Mouse (Mus musculus) embryonic fibroblast, embryonic 13.5 days (primary cell): ENCODE measurements at regions not wholly inside any gene's neighbourhood (a gene's known extent, or its start where the extent isn't known, plus 50 kb on each side); places are given as distances from the start of the nearest gene placed in this dataset.

Experiments used
- CTCF ChIP-seq: IDR thresholded peaks from 2 replicates; pipeline ENCODE4 v1.5.1; 2011; ENCODE audit warnings: mild to moderate bottlenecking, control low read depth, low read length, moderate library complexity, borderline replicate concordance; ENCODE audit not compliant: insufficient read depth
- POLR2A ChIP-seq: IDR thresholded peaks from 2 replicates; pipeline ENCODE4 v1.6.1; 2011; ENCODE audit warnings: low read depth, mild to moderate bottlenecking, control low read depth, low read length, moderate library complexity

DNA sequence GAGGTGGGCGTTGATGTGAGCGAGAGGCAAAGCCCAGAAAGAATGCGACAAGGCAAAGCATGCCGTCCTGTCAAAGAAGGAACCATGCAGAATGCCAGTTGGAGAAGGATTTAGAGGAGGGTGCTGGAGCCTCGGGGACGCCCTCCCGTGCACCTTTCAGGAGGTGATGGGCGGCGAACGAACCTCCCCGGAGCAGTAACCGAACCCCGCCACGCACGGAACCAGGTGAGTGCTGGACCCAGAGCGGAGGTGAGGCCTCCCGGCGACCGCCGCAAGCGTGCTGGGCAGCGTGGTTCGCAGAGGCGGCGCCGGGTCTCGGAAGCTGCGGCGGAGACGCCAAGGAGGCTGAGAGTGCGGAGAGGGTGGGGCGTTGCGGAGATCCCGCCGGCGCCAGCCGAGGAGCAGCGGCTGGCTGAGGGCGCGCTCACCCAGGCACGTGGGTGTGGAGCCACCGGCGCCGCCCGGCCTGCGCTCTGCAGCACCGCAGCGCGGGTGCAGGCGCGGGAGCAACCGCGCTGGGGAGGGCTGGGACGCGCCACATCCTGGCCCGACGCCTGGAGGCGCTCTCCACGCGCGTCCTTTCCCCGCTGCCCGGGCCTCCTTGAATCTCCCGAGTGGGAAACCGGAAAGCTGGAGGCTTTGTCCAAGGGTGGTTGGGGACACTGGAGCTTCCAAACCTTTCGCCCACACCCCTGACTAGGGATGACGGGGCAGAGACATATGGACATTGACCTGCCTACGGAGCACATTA, 178.3 kb upstream of the Topaz1 start:
- TF ChIP-seq POLR2A: no peak
- TF ChIP-seq CTCF: no peak
